Mouse (Mus musculus) liver, embryonic 15.5 days (tissue): ENCODE measurements around the gene Mrpl16. TPM values are rescaled to one million over a fixed set of nuclear protein-coding genes. Genes with fewer than 3 reads are reported as not detected.

Experiments used
- ATAC-seq: fragments of 200-750 bp; cut with Nextera tagmentation; 2 replicates; pipeline ENCODE4 v1.8.0; 2017; ENCODE audit warnings: moderate number of reproducible peaks, mild to moderate bottlenecking, moderate library complexity; ENCODE audit not compliant: insufficient read depth
- H3K27ac ChIP-seq: fragments of 300-500 bp; sonication (generic); replicated peaks from 2 replicates; pipeline ENCODE4 v1.5.1; 2015; ENCODE audit warnings: mild to moderate bottlenecking, inconsistent platforms
- H3K27me3 ChIP-seq: fragments of 300-500 bp; sonication (generic); 2 replicates; pipeline ENCODE4 v1.6.1; 2015; ENCODE audit warnings: mild to moderate bottlenecking, inconsistent platforms
- H3K36me3 ChIP-seq: fragments of 300-500 bp; sonication (generic); replicated peaks from 2 replicates; pipeline ENCODE4 v1.6.1; 2015; ENCODE audit warnings: moderate library complexity, mild to moderate bottlenecking, inconsistent platforms
- H3K4me1 ChIP-seq: fragments of 300-500 bp; sonication (generic); replicated peaks from 2 replicates; pipeline ENCODE4 v1.6.1; 2015; ENCODE audit warnings: inconsistent platforms
- H3K4me2 ChIP-seq: fragments of 300-500 bp; sonication (generic); 2 replicates; pipeline ENCODE4 v1.6.1; 2015; ENCODE audit warnings: moderate library complexity, mild to moderate bottlenecking, inconsistent platforms
- H3K4me3 ChIP-seq: fragments of 300-500 bp; sonication (generic); replicated peaks from 2 replicates; pipeline ENCODE4 v1.5.1; 2015; ENCODE audit warnings: mild to moderate bottlenecking, inconsistent platforms
- H3K9ac ChIP-seq: fragments of 300-500 bp; sonication (generic); 2 replicates; pipeline ENCODE4 v1.6.1; 2015; ENCODE audit warnings: moderate library complexity, mild to moderate bottlenecking, inconsistent platforms
- H3K9me3 ChIP-seq: fragments of 300-500 bp; sonication (generic); replicated peaks from 2 replicates; pipeline ENCODE4 v1.6.1; 2016; ENCODE audit warnings: inconsistent platforms
- WGBS: fragments of 180-500 bp; shearing (Covaris S2); methylation state at CpG from one replicate; pipeline ENCODE4 v1.1.7; 2015; ENCODE audit warnings: mixed read lengths; ENCODE audit not compliant: insufficient replicate concordance; 5-methylcytosine and 5-hydroxymethylcytosine counted together
- polyA plus RNA-seq: library from polyadenylated mRNA; unstranded; fragments of >200 nt; fragmentation: Nextera tagmentation; extraction: Ambion mirVana; gene quantifications from 2 replicates; pipeline ENCODE4 v1.2.1, GENCODE M21; 2015

The Mrpl16 gene
- polyA plus RNA-seq, 1 experiment from 2014 or later: 33.6 TPM

- Histone ChIP-seq H3K9ac (no peak overlapping the region), H3K4me3 (no peak overlapping the region), H3K36me3 (peaks cover 4% of the 10 kb centered on the region), H3K4me1 (peaks cover 18% of the 10 kb centered on the region), H3K27me3 (no peaks in the 10 kb centered on the region), H3K4me2 (no peak overlapping the region), H3K9me3 (no peaks in the 10 kb centered on the region), H3K27ac (no peak overlapping the region)
- 4% methylated on average over 3 of the region's 3 CpGs for WGBS
- ATAC-seq: no peak
Measured at GRCm38 (mm10) chr19:11768163-11768562, 2.0 kb upstream of the Mrpl16 start.

- no peaks in the 10 kb centered on the region for H3K9me3 ChIP-seq
- peak overlapping the region; percentile 79 for H3K4me2 ChIP-seq
- H3K4me1 ChIP-seq: peaks cover 18% of the 10 kb centered on the region
- no peak for ATAC-seq
- no peaks in the 10 kb centered on the region for H3K27me3 ChIP-seq
- WGBS: 78% methylated on average over 5 of the region's 5 CpGs
- H3K36me3 ChIP-seq: peaks cover 16% of the 10 kb centered on the region
- peak overlapping the region; percentile 72 for H3K4me3 ChIP-seq
- no peak overlapping the region for H3K27ac ChIP-seq
- H3K9ac ChIP-seq: no peak overlapping the region
Measured at GRCm38 (mm10) chr19:11769257-11769920, 802 bp upstream of the Mrpl16 start.

- no peaks in the 10 kb centered on the region for H3K9me3 ChIP-seq
- no peaks in the 10 kb centered on the region for H3K27me3 ChIP-seq
- no peak for ATAC-seq
- no peaks in the 10 kb centered on the region for H3K4me1 ChIP-seq
- no peak overlapping the region for H3K27ac ChIP-seq
- WGBS: 54% methylated on average over 7 of the region's 7 CpGs
- H3K9ac ChIP-seq: no peak overlapping the region
- H3K4me2 ChIP-seq: no peak overlapping the region
- H3K36me3 ChIP-seq: peaks cover 34% of the 10 kb centered on the region
- no peak overlapping the region for H3K4me3 ChIP-seq
Measured at GRCm38 (mm10) chr19:11777191-11777865, 7.1 kb downstream of the Mrpl16 start.

DNA sequence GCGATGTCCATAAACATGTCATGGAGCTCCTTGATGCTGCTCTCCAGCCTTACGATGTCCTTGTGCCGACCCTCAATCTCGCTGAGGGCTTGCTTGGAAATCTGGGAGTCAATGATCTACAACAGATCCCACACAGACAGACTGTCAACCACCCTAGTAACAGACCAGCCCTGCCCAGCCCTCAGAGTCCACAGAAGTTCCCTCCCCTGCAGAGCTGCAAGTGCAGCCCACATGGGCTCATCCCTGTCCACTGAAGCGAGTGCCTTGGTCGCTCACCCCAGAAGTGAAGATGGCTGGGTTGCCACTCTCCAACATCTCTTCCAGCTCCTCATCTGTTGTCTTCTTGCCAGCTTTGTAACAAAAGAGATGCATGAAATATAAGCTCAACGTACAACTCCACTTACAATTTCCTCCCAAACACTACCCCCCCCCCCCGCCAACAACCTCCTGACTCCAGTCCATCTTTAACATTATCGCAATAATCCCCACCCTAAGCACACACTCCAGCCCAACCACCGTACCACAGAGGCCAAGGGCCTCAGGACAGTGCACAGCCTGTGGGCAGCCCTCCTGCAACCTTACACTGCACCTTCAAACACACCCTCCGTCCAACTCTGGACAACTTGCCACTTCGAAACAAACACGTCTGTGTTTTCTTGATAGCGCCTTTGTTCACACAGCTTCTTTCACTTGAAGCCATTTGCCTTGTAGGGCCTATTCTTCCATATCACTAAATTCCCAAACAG is 15.4 kb downstream of the Mrpl16 start:
- ATAC-seq: no peak

GRCm38 (mm10) chr19:11787826-11788225 is 17.6 kb downstream of the Mrpl16 start:
- 64% methylated on average over 6 of the region's 6 CpGs for WGBS
- H3K27me3 ChIP-seq: no peaks in the 10 kb centered on the region
- H3K4me1 ChIP-seq: no peaks in the 10 kb centered on the region
- H3K36me3 ChIP-seq: no peaks in the 10 kb centered on the region
- H3K4me2 ChIP-seq: no peak overlapping the region
- H3K27ac ChIP-seq: no peak overlapping the region
- no peaks in the 10 kb centered on the region for H3K9me3 ChIP-seq
- no peak for ATAC-seq
- no peak overlapping the region for H3K4me3 ChIP-seq
- H3K9ac ChIP-seq: no peak overlapping the region

More for the DNA sequence above, 15.4 kb downstream of the Mrpl16 start:
- H3K27ac ChIP-seq: no peak overlapping the region
- H3K4me2 ChIP-seq: no peak overlapping the region
- 73% methylated on average over 14 of the region's 14 CpGs for WGBS
- no peaks in the 10 kb centered on the region for H3K36me3 ChIP-seq
- no peaks in the 10 kb centered on the region for H3K27me3 ChIP-seq
- no peak overlapping the region for H3K4me3 ChIP-seq
- H3K4me1 ChIP-seq: no peaks in the 10 kb centered on the region
- no peaks in the 10 kb centered on the region for H3K9me3 ChIP-seq
- H3K9ac ChIP-seq: no peak overlapping the region

- Histone ChIP-seq H3K4me2 (no peak overlapping the region), H3K36me3 (no peaks in the 10 kb centered on the region), H3K4me1 (no peaks in the 10 kb centered on the region), H3K27me3 (no peaks in the 10 kb centered on the region), H3K9ac (no peak overlapping the region), H3K9me3 (no peaks in the 10 kb centered on the region), H3K27ac (no peak overlapping the region), H3K4me3 (no peak overlapping the region)
- 67% methylated on average over 6 of the region's 6 CpGs for WGBS
- no peak for ATAC-seq
Measured at GRCm38 (mm10) chr19:11788876-11789275, 18.7 kb downstream of the Mrpl16 start.

GRCm38 (mm10) chr19:11791825-11792224 is 21.6 kb downstream of the Mrpl16 start:
- no peak for ATAC-seq
- Histone ChIP-seq H3K36me3 (no peaks in the 10 kb centered on the region), H3K9ac (no peak overlapping the region), H3K9me3 (no peaks in the 10 kb centered on the region), H3K4me1 (no peaks in the 10 kb centered on the region), H3K4me3 (no peak overlapping the region), H3K27me3 (no peaks in the 10 kb centered on the region), H3K27ac (no peak overlapping the region), H3K4me2 (no peak overlapping the region)
- WGBS: 43% methylated on average over 5 of the region's 5 CpGs

DNA sequence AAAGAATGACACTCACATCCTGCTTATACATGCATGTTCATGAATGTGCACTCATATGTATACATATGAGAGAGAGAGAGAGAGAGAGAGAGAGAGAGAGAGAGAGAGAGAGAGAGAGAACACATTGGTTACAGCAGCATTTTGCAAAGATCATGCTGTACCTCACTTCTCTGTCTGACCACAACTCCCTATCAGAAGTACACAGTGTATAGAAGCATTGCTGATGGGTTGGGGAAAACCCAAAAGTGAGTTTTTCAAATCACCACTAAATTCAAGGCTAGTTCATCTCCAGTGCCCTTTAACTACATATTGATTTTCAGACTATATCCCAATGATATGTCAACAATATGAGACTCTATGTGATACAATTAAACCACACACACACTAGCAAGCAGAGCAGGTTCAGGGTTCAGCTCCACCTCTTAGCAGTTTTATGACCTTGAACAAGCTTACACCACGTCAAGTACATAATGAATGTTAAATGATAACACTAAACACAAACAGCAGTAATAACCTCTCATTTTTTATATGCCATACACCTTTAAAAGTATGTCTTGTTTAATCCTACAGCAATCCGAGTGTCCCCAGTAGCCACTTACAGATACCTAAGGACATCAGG is 23.7 kb downstream of the Mrpl16 start:
- Histone ChIP-seq H3K9ac (no peak overlapping the region), H3K36me3 (no peaks in the 10 kb centered on the region), H3K27ac (no peak overlapping the region), H3K4me1 (no peaks in the 10 kb centered on the region), H3K27me3 (no peaks in the 10 kb centered on the region), H3K4me3 (no peak overlapping the region), H3K9me3 (no peaks in the 10 kb centered on the region), H3K4me2 (no peak overlapping the region)
- no peak for ATAC-seq
- WGBS: 48% methylated on average over 2 of the region's 2 CpGs

DNA sequence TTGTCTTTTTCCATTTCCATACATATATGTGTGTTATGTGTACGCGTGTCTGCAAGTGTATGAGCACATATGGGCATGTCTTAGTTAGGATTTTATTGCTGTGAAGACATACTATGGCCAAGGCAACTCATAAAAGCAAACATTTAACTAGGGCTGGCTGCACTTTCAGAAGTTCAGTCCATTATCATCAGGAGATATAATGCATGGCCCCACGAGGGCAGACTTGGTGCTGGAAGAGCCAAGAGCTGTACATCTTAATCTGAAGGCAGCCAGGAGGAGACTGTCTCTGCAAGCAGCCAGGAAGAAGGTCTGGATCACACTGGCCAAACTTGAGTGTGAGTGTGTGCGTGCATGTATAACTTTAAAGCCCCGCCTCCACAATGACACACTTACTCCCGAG is 24.3 kb downstream of the Mrpl16 start:
- H3K4me3 ChIP-seq: no peak overlapping the region
- 55% methylated on average over 6 of the region's 6 CpGs for WGBS

GRCm38 (mm10) chr19:11800531-11801315 is 30.5 kb downstream of the Mrpl16 start:
- no peak overlapping the region for H3K9ac ChIP-seq
- WGBS: 66% methylated on average over 8 of the region's 8 CpGs
- H3K27me3 ChIP-seq: no peaks in the 10 kb centered on the region
- H3K4me3 ChIP-seq: no peak overlapping the region
- no peaks in the 10 kb centered on the region for H3K4me1 ChIP-seq
- no peaks in the 10 kb centered on the region for H3K36me3 ChIP-seq
- no peak overlapping the region for H3K4me2 ChIP-seq
- no peaks in the 10 kb centered on the region for H3K9me3 ChIP-seq
- no peak for ATAC-seq
- H3K27ac ChIP-seq: no peak overlapping the region

More for the DNA sequence above, 24.3 kb downstream of the Mrpl16 start:
- Histone ChIP-seq H3K4me1 (no peaks in the 10 kb centered on the region), H3K9ac (no peak overlapping the region), H3K4me2 (no peak overlapping the region), H3K27ac (no peak overlapping the region), H3K36me3 (no peaks in the 10 kb centered on the region), H3K27me3 (no peaks in the 10 kb centered on the region), H3K9me3 (no peaks in the 10 kb centered on the region)
- no peak for ATAC-seq
